Mouse (Mus musculus) ES-Bruce4 (cell line): ENCODE measurements at regions not wholly inside any gene's neighbourhood (a gene's known extent, or its start where the extent isn't known, plus 50 kb on each side); places are given as distances from the start of the nearest gene placed in this dataset.

Source experiments
- CTCF ChIP-seq: IDR thresholded peaks from one replicate; pipeline ENCODE4 v1.8.1; 2011; ENCODE audit warnings: low read depth, low read length
- EP300 ChIP-seq: IDR thresholded peaks from 2 replicates; pipeline ENCODE4 v1.6.1; 2011; ENCODE audit warnings: low read depth, low read length; ENCODE audit not compliant: insufficient read depth
- POLR2A ChIP-seq: IDR thresholded peaks from one replicate; pipeline ENCODE4 v1.8.1; 2011; ENCODE audit warnings: low read length; ENCODE audit not compliant: insufficient read depth

DNA sequence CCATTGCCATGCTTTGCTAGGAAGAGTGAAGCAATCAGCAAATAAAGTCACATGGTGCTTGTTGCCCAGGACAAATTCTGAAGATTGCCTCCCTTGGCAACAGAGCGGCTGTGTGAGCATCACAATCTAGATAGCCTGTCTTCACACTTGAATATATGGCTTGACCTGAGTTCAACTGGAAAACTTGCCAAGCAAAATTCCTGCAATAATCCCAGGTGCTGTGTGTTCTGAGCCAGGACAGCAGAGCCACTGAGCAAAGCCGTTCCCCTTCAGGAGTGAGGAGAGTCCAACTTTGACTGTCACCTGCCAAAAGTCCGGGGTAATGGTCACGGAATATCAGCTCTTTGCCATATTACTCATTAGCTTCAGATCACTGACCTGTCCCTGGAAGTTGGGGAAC, 176.8 kb upstream of the Irx5 start:
- no peak for TF ChIP-seq CTCF
- TF ChIP-seq POLR2A, result no peak
- no peak for TF ChIP-seq EP300
